Mouse (Mus musculus) urinary bladder, postnatal 4 days (tissue): ENCODE data around the gene Ibtk.

Experiments
- DNase-seq, 2 experiments: peaks; one replicate each; pipeline ENCODE4 v3.0.0; 2021 to 2022; ENCODE audit warnings: low spot score in 2 of 2

Gene Ibtk

GRCm38 (mm10) chr9:85701981-85702380, 47.2 kb downstream of the Ibtk start:
- DNase-seq, result no peak

GRCm38 (mm10) chr9:85695606-85696005, 53.5 kb downstream of the Ibtk start:
- no peak for DNase-seq

- no peak for DNase-seq
Measured at GRCm38 (mm10) chr9:85693231-85694116, 55.7 kb downstream of the Ibtk start.

- no peak for DNase-seq
Measured at GRCm38 (mm10) chr9:85685010-85685409, 64.1 kb downstream of the Ibtk start.

- no peak for DNase-seq
Measured at GRCm38 (mm10) chr9:85675131-85675905, 73.8 kb downstream of the Ibtk start.

GRCm38 (mm10) chr9:85673907-85674481, 75.1 kb downstream of the Ibtk start:
- DNase-seq, result no peak

- no peak for DNase-seq
Measured at GRCm38 (mm10) chr9:85671582-85672331, 77.4 kb downstream of the Ibtk start.

- no peak for DNase-seq
Measured at GRCm38 (mm10) chr9:85664316-85664715, 84.8 kb downstream of the Ibtk start.

GRCm38 (mm10) chr9:85663810-85664209, 85.3 kb downstream of the Ibtk start:
- peak in 1 of 2 experiments; percentile 29 for DNase-seq

- no peak for DNase-seq
Measured at GRCm38 (mm10) chr9:85663091-85663490, 86.0 kb downstream of the Ibtk start.

- DNase-seq, result no peak
Measured at GRCm38 (mm10) chr9:85653401-85653800, 95.7 kb downstream of the Ibtk start.

GRCm38 (mm10) chr9:85638276-85638675, 110.9 kb downstream of the Ibtk start:
- DNase-seq, result no peak
